In the genomic region with DNA sequence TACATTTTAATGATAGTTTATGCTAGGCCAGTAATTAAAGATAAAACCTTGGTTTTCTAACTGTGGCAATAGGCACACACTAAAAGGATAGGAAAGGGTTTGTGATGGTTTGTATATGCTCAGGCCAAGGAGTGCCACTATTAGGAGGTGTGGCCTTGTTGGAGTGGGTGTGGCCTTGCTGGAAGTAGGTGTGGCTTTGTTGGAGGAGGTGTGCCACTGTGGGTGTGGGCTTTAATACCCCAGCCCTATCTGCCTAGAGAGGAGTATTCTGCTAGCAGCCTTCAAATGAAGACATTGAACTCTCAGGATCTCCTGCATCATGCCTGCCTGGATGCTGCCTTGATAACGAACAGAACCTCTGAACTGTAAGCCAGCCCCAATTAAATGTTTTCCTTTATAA, we compare ENCODE assay signal across 22 mouse cellular contexts.
"Had no signal": no experiment of that assay in that cellular context is flagged by ENCODE, and none has a peak within 500 bp of the region (broad histone marks: within the 10 kb centered on the region; RNA-seq: fewer than 3 reads in every experiment).

No protein-coding gene starts in this region.

- H3K4me1 ChIP-seq: hindbrain, embryonic 13.5 days; hindbrain, embryonic 15.5 days; limb, embryonic 10.5 days; limb, embryonic 12.5 days; liver, embryonic 15.5 days had no signal

- H3K9ac ChIP-seq: heart, embryonic 13.5 days; heart, embryonic 15.5 days; hindbrain, embryonic 13.5 days; hindbrain, embryonic 15.5 days; limb, embryonic 12.5 days; liver, embryonic 15.5 days had no signal

- ATAC-seq: hindbrain, postnatal 0 days; intestine, embryonic 16.5 days had no signal

- H3K36me3 ChIP-seq: hindbrain, embryonic 15.5 days had no signal

- H3K4me3 ChIP-seq: heart, adult 2 months; heart, embryonic 13.5 days; heart, embryonic 15.5 days; hindbrain, embryonic 13.5 days; hindbrain, embryonic 15.5 days; layer of hippocampus, adult 2 months; left cerebral cortex, adult 2 months; limb, embryonic 10.5 days; limb, embryonic 12.5 days; liver, embryonic 15.5 days had no signal

- H3K27me3 ChIP-seq: heart, embryonic 13.5 days; heart, embryonic 15.5 days; hindbrain, embryonic 13.5 days; hindbrain, embryonic 15.5 days; limb, embryonic 12.5 days; liver, embryonic 15.5 days had no signal

- DNase-seq: gastrocnemius, postnatal 14 days; gastrocnemius, postnatal 36 days; heart, adult 2 months; heart, postnatal 14 days; heart, postnatal 36 days; kidney, adult 18-20 months; kidney, adult 8-10 months; kidney, postnatal 10 days; kidney, postnatal 25 days; kidney, postnatal 4 days had no signal

- H3K27ac ChIP-seq: heart, adult 2 months; heart, embryonic 13.5 days; heart, embryonic 15.5 days; hindbrain, embryonic 13.5 days; hindbrain, embryonic 15.5 days; hindbrain, postnatal 0 days; layer of hippocampus, adult 2 months; left cerebral cortex, adult 2 months; limb, embryonic 10.5 days; limb, embryonic 12.5 days; liver, embryonic 15.5 days had no signal

- H3K9me3 ChIP-seq: heart, embryonic 13.5 days; heart, embryonic 15.5 days; hindbrain, embryonic 13.5 days; hindbrain, embryonic 15.5 days; limb, embryonic 10.5 days; limb, embryonic 12.5 days; liver, embryonic 15.5 days had no signal

- H3K4me2 ChIP-seq: heart, embryonic 11.5 days; heart, embryonic 13.5 days; heart, embryonic 15.5 days; hindbrain, embryonic 13.5 days; hindbrain, embryonic 15.5 days; limb, embryonic 12.5 days; liver, embryonic 15.5 days had no signal
